Mouse (Mus musculus): ENCODE results near the gene Abca15. TPM values are rescaled to one million over a fixed set of nuclear protein-coding genes. Genes with fewer than 3 reads are reported as not detected.
"Not testable (repeated sequence)": the region's sequence is repeated elsewhere in the genome, so short reads cannot be mapped to it uniquely, and the experiment has no call there.

The Abca15 gene
- not detected in 2 replicates for polyA plus RNA-seq (2015; fragmentation: Nextera tagmentation; extraction: Ambion mirVana)

- ATAC-seq: peak; percentile 42
- peaks cover 3% of the 10 kb centered on the region for H3K4me1 ChIP-seq (ENCODE audit: control insufficient read depth, insufficient read depth, low read depth, low read length)
- no peaks in the 10 kb centered on the region for H3K9me3 ChIP-seq (ENCODE audit: control insufficient read depth, low read length)
- H3K9ac ChIP-seq (ENCODE audit: low read depth, low read length): no peak within 1 kb of the TSS
- H3K36me3 ChIP-seq (ENCODE audit: control insufficient read depth, insufficient read depth, low read length): no peaks in the 10 kb centered on the region
- no peak within 1 kb of the TSS for H3K27ac ChIP-seq (ENCODE audit: low read depth, low read length)
- H3K4me3 ChIP-seq (ENCODE audit: low read length): peak within 1 kb of the TSS; percentile 33
- WGBS: 81% methylated on average over 22 of the region's 22 CpGs
- no peaks in the 10 kb centered on the region for H3K27me3 ChIP-seq (replicated peaks; ENCODE audit: control insufficient read depth, insufficient read depth, low read length)
- peak within 1 kb of the TSS; percentile 75 for H3K4me2 ChIP-seq (ENCODE audit: low read length)
Observed at GRCm38 (mm10) chr7:120328087-120328793, at the start of gene Abca15. Abca15 (plus strand) TSS chr7:120328670.

- Histone ChIP-seq H3K4me1 (ENCODE audit: control insufficient read depth, insufficient read depth, low read depth, low read length) (no peaks in the 10 kb centered on the region), H3K4me3 (ENCODE audit: low read length) (no peak overlapping the region), H3K9ac (ENCODE audit: low read depth, low read length) (no peak overlapping the region), H3K27ac (ENCODE audit: low read depth, low read length) (no peak overlapping the region), H3K27me3 (replicated peaks; ENCODE audit: control insufficient read depth, insufficient read depth, low read length) (no peaks in the 10 kb centered on the region), H3K36me3 (ENCODE audit: control insufficient read depth, insufficient read depth, low read length) (no peaks in the 10 kb centered on the region), H3K4me2 (ENCODE audit: low read length) (no peak overlapping the region), H3K9me3 (ENCODE audit: control insufficient read depth, low read length) (no peaks in the 10 kb centered on the region)
- ATAC-seq: no peak
- 71% methylated on average over 3 of the region's 3 CpGs for WGBS
Observed at GRCm38 (mm10) chr7:120285286-120285685, 43.2 kb upstream of the Abca15 start.

GRCm38 (mm10) chr7:120316086-120316485 lies 12.4 kb upstream of the Abca15 start:
- no peak overlapping the region for H3K27ac ChIP-seq (ENCODE audit: low read depth, low read length)
- H3K27me3 ChIP-seq (replicated peaks; ENCODE audit: control insufficient read depth, insufficient read depth, low read length): no peaks in the 10 kb centered on the region
- ATAC-seq: no peak
- no peak overlapping the region for H3K9ac ChIP-seq (ENCODE audit: low read depth, low read length)
- no peak overlapping the region for H3K4me3 ChIP-seq (ENCODE audit: low read length)
- H3K4me2 ChIP-seq (ENCODE audit: low read length): no peak overlapping the region
- H3K9me3 ChIP-seq (ENCODE audit: control insufficient read depth, low read length): no peaks in the 10 kb centered on the region
- WGBS: 86% methylated on average over 1 of the region's 1 CpGs
- no peaks in the 10 kb centered on the region for H3K4me1 ChIP-seq (ENCODE audit: control insufficient read depth, insufficient read depth, low read depth, low read length)
- H3K36me3 ChIP-seq (ENCODE audit: control insufficient read depth, insufficient read depth, low read length): no peaks in the 10 kb centered on the region

- Histone ChIP-seq H3K9me3 (ENCODE audit: control insufficient read depth, low read length) (no peaks in the 10 kb centered on the region), H3K27me3 (replicated peaks; ENCODE audit: control insufficient read depth, insufficient read depth, low read length) (no peaks in the 10 kb centered on the region), H3K4me3 (ENCODE audit: low read length) (no peak overlapping the region), H3K36me3 (ENCODE audit: control insufficient read depth, insufficient read depth, low read length) (no peaks in the 10 kb centered on the region), H3K4me1 (ENCODE audit: control insufficient read depth, insufficient read depth, low read depth, low read length) (peaks cover 3% of the 10 kb centered on the region), H3K9ac (ENCODE audit: low read depth, low read length) (no peak overlapping the region), H3K27ac (ENCODE audit: low read depth, low read length) (no peak overlapping the region), H3K4me2 (ENCODE audit: low read length) (no peak overlapping the region)
- 43% methylated on average over 4 of the region's 4 CpGs for WGBS
- ATAC-seq: no peak
Observed at GRCm38 (mm10) chr7:120322963-120323362, 5.5 kb upstream of the Abca15 start.

- not testable (repeated sequence) for H3K27me3 ChIP-seq (replicated peaks; ENCODE audit: control insufficient read depth, insufficient read depth, low read length); H3K36me3 ChIP-seq (ENCODE audit: control insufficient read depth, insufficient read depth, low read length); H3K4me1 ChIP-seq (ENCODE audit: control insufficient read depth, insufficient read depth, low read depth, low read length); H3K4me2 ChIP-seq (ENCODE audit: low read length); ATAC-seq; H3K9ac ChIP-seq (ENCODE audit: low read depth, low read length); H3K27ac ChIP-seq (ENCODE audit: low read depth, low read length); H3K9me3 ChIP-seq (ENCODE audit: control insufficient read depth, low read length); H3K4me3 ChIP-seq (ENCODE audit: low read length)
- WGBS: 72% methylated on average over 2 of the region's 2 CpGs
Observed at GRCm38 (mm10) chr7:120325911-120326310, 2.6 kb upstream of the Abca15 start.

GRCm38 (mm10) chr7:120327220-120328073 lies 1.0 kb upstream of the Abca15 start:
- no peak overlapping the region for H3K27ac ChIP-seq (ENCODE audit: low read depth, low read length)
- peak; percentile 76 for ATAC-seq
- H3K4me3 ChIP-seq (ENCODE audit: low read length): peak overlapping the region; percentile 33
- no peaks in the 10 kb centered on the region for H3K27me3 ChIP-seq (replicated peaks; ENCODE audit: control insufficient read depth, insufficient read depth, low read length)
- peak overlapping the region; percentile 75 for H3K4me2 ChIP-seq (ENCODE audit: low read length)
- H3K9me3 ChIP-seq (ENCODE audit: control insufficient read depth, low read length): no peaks in the 10 kb centered on the region
- no peaks in the 10 kb centered on the region for H3K36me3 ChIP-seq (ENCODE audit: control insufficient read depth, insufficient read depth, low read length)
- H3K4me1 ChIP-seq (ENCODE audit: control insufficient read depth, insufficient read depth, low read depth, low read length): peaks cover 3% of the 10 kb centered on the region
- no peak overlapping the region for H3K9ac ChIP-seq (ENCODE audit: low read depth, low read length)
- 22% methylated on average over 22 of the region's 22 CpGs for WGBS

- Histone ChIP-seq H3K4me1 (ENCODE audit: control insufficient read depth, insufficient read depth, low read depth, low read length) (no peaks in the 10 kb centered on the region), H3K27ac (ENCODE audit: low read depth, low read length) (no peak overlapping the region), H3K4me3 (ENCODE audit: low read length) (no peak overlapping the region), H3K9ac (ENCODE audit: low read depth, low read length) (no peak overlapping the region), H3K36me3 (ENCODE audit: control insufficient read depth, insufficient read depth, low read length) (no peaks in the 10 kb centered on the region), H3K27me3 (replicated peaks; ENCODE audit: control insufficient read depth, insufficient read depth, low read length) (no peaks in the 10 kb centered on the region), H3K9me3 (ENCODE audit: control insufficient read depth, low read length) (no peaks in the 10 kb centered on the region), H3K4me2 (ENCODE audit: low read length) (no peak overlapping the region)
- WGBS: 36% methylated on average over 13 of the region's 13 CpGs
- ATAC-seq: no peak
Observed at GRCm38 (mm10) chr7:120361159-120361558, 32.7 kb downstream of the Abca15 start.

GRCm38 (mm10) chr7:120409447-120409846 lies 81.0 kb downstream of the Abca15 start, which contains the start of gene Abca16:
Abca16 (plus strand) TSS chr7:120409647.
- ATAC-seq: no peak
- 84% methylated on average over 10 of the region's 10 CpGs for WGBS
- Histone ChIP-seq H3K9ac (ENCODE audit: low read depth, low read length) (no peak within 1 kb of the TSS), H3K27ac (ENCODE audit: low read depth, low read length) (no peak within 1 kb of the TSS), H3K27me3 (replicated peaks; ENCODE audit: control insufficient read depth, insufficient read depth, low read length) (no peaks in the 10 kb centered on the region), H3K4me3 (ENCODE audit: low read length) (no peak within 1 kb of the TSS), H3K4me1 (ENCODE audit: control insufficient read depth, insufficient read depth, low read depth, low read length) (no peaks in the 10 kb centered on the region), H3K9me3 (ENCODE audit: control insufficient read depth, low read length) (no peaks in the 10 kb centered on the region), H3K36me3 (ENCODE audit: control insufficient read depth, insufficient read depth, low read length) (no peaks in the 10 kb centered on the region), H3K4me2 (ENCODE audit: low read length) (no peak within 1 kb of the TSS)

- no peak overlapping the region for H3K27ac ChIP-seq (ENCODE audit: low read depth, low read length)
- H3K4me1 ChIP-seq (ENCODE audit: control insufficient read depth, insufficient read depth, low read depth, low read length): no peaks in the 10 kb centered on the region
- H3K4me3 ChIP-seq (ENCODE audit: low read length): no peak overlapping the region
- no peak overlapping the region for H3K4me2 ChIP-seq (ENCODE audit: low read length)
- 90% methylated on average over 1 of the region's 1 CpGs for WGBS
- no peaks in the 10 kb centered on the region for H3K27me3 ChIP-seq (replicated peaks; ENCODE audit: control insufficient read depth, insufficient read depth, low read length)
- ATAC-seq: no peak
- no peaks in the 10 kb centered on the region for H3K36me3 ChIP-seq (ENCODE audit: control insufficient read depth, insufficient read depth, low read length)
- no peaks in the 10 kb centered on the region for H3K9me3 ChIP-seq (ENCODE audit: control insufficient read depth, low read length)
- H3K9ac ChIP-seq (ENCODE audit: low read depth, low read length): no peak overlapping the region
Observed at GRCm38 (mm10) chr7:120412391-120412790, 83.9 kb downstream of the Abca15 start.

Measured in hindbrain, embryonic 16.5 days (tissue).